Mouse (Mus musculus): ENCODE measurements around the gene Lalba. TPM values are rescaled to one million over a fixed set of nuclear protein-coding genes. Genes with fewer than 3 reads are reported as not detected.

The Lalba gene
- polyA plus RNA-seq (2014; fragmentation: Illumina TruSeq; extraction: RNeasy Lipid Tissue Mini Kit (QIAGEN cat#74804); ENCODE audit: low read depth, low replicate concordance): not detected

GRCm38 (mm10) chr15:98482701-98483100 lies at the start of gene Lalba:
TSS of gene Lalba (minus strand) at chr15:98482721.

GRCm38 (mm10) chr15:98492102-98492501 lies 9.6 kb upstream of the Lalba start, which contains the start of gene Olfr279:
TSS of gene Olfr279 (plus strand) at chr15:98492402.

GRCm38 (mm10) chr15:98469596-98469995 lies 12.9 kb downstream of the Lalba start, which contains the start of gene OR5BS1P:
TSS of gene OR5BS1P (plus strand) at chr15:98469896.

DNA sequence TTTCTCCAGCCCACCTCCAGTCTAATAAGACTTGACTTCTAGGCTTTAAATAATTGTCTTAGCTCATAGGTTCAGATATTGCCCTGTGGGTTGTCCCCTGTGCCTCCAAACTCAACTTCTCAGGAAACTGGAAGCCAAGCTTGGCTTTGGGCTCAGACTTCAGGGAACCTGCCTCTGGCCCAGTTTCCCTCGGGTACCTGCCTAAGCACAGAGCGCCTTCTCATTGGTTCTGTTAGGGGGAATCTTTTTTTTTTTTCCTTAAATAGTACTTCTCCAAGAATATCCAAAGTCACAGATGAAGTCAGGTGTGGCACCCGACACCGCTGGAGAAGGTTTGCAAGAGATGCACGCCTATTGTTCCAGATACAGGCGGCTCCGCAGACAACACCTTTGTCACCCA lies 30.2 kb downstream of the Lalba start, which contains the start of gene Olfr281:
Olfr281 (plus strand) TSS at position 301 of the 400 bp plus-strand sequence.

GRCm38 (mm10) chr15:98430925-98431324 lies 51.6 kb downstream of the Lalba start, which contains the start of gene Olfr282:
TSS of gene Olfr282 (plus strand) at chr15:98431225.

Other genes starting within 250 kb of the Lalba start
- gene Olfr286, start 248.3 kb downstream of the Lalba start, polyA plus RNA-seq (2014; fragmentation: Illumina TruSeq; extraction: RNeasy Lipid Tissue Mini Kit (QIAGEN cat#74804); ENCODE audit: low read depth, low replicate concordance): not detected
- gene H1fnt, start 225.4 kb downstream of the Lalba start, polyA plus RNA-seq (2014; fragmentation: Illumina TruSeq; extraction: RNeasy Lipid Tissue Mini Kit (QIAGEN cat#74804); ENCODE audit: low read depth, low replicate concordance): not detected
- gene Zfp641, start 186.6 kb downstream of the Lalba start, polyA plus RNA-seq (2014; fragmentation: Illumina TruSeq; extraction: RNeasy Lipid Tissue Mini Kit (QIAGEN cat#74804); ENCODE audit: low read depth, low replicate concordance): 5.4 TPM
- not detected for gene Olfr285, start 165.4 kb downstream of the Lalba start, polyA plus RNA-seq (2014; fragmentation: Illumina TruSeq; extraction: RNeasy Lipid Tissue Mini Kit (QIAGEN cat#74804); ENCODE audit: low read depth, low replicate concordance)
- not detected for gene Olfr284, start 141.7 kb downstream of the Lalba start, polyA plus RNA-seq (2014; fragmentation: Illumina TruSeq; extraction: RNeasy Lipid Tissue Mini Kit (QIAGEN cat#74804); ENCODE audit: low read depth, low replicate concordance)
- not detected for gene Olfr283, start 101.8 kb downstream of the Lalba start, polyA plus RNA-seq (2014; fragmentation: Illumina TruSeq; extraction: RNeasy Lipid Tissue Mini Kit (QIAGEN cat#74804); ENCODE audit: low read depth, low replicate concordance)
- gene Olfr282, start 51.5 kb downstream of the Lalba start, polyA plus RNA-seq (2014; fragmentation: Illumina TruSeq; extraction: RNeasy Lipid Tissue Mini Kit (QIAGEN cat#74804); ENCODE audit: low read depth, low replicate concordance): not detected
- not detected for gene Olfr281, start 30.1 kb downstream of the Lalba start, polyA plus RNA-seq (2014; fragmentation: Illumina TruSeq; extraction: RNeasy Lipid Tissue Mini Kit (QIAGEN cat#74804); ENCODE audit: low read depth, low replicate concordance)
- not detected for gene OR5BS1P, start 12.8 kb downstream of the Lalba start, polyA plus RNA-seq (2014; fragmentation: Illumina TruSeq; extraction: RNeasy Lipid Tissue Mini Kit (QIAGEN cat#74804); ENCODE audit: low read depth, low replicate concordance)
- gene Olfr279, start 9.7 kb upstream of the Lalba start, polyA plus RNA-seq (2014; fragmentation: Illumina TruSeq; extraction: RNeasy Lipid Tissue Mini Kit (QIAGEN cat#74804); ENCODE audit: low read depth, low replicate concordance): not detected
- gene Kansl2, start 51.5 kb upstream of the Lalba start, polyA plus RNA-seq (2014; fragmentation: Illumina TruSeq; extraction: RNeasy Lipid Tissue Mini Kit (QIAGEN cat#74804); ENCODE audit: low read depth, low replicate concordance): 63.5 TPM
- 17.2 TPM for gene Ccnt1, start 88.2 kb upstream of the Lalba start, polyA plus RNA-seq (2014; fragmentation: Illumina TruSeq; extraction: RNeasy Lipid Tissue Mini Kit (QIAGEN cat#74804); ENCODE audit: low read depth, low replicate concordance)
- gene 4930415O20Rik, start 88.3 kb upstream of the Lalba start, polyA plus RNA-seq (2014; fragmentation: Illumina TruSeq; extraction: RNeasy Lipid Tissue Mini Kit (QIAGEN cat#74804); ENCODE audit: low read depth, low replicate concordance): not detected
- gene Adcy6, start 127.4 kb upstream of the Lalba start, polyA plus RNA-seq (2014; fragmentation: Illumina TruSeq; extraction: RNeasy Lipid Tissue Mini Kit (QIAGEN cat#74804); ENCODE audit: low read depth, low replicate concordance): 171 TPM
- gene Cacnb3, start 148.1 kb upstream of the Lalba start, polyA plus RNA-seq (2014; fragmentation: Illumina TruSeq; extraction: RNeasy Lipid Tissue Mini Kit (QIAGEN cat#74804); ENCODE audit: low read depth, low replicate concordance): 4.8 TPM
- gene Ddx23, start 180.2 kb upstream of the Lalba start, polyA plus RNA-seq (2014; fragmentation: Illumina TruSeq; extraction: RNeasy Lipid Tissue Mini Kit (QIAGEN cat#74804); ENCODE audit: low read depth, low replicate concordance): 46.9 TPM
- gene Rnd1, start 194.7 kb upstream of the Lalba start, polyA plus RNA-seq (2014; fragmentation: Illumina TruSeq; extraction: RNeasy Lipid Tissue Mini Kit (QIAGEN cat#74804); ENCODE audit: low read depth, low replicate concordance): 2.2 TPM
- gene Ccdc65, start 225.5 kb upstream of the Lalba start, polyA plus RNA-seq (2014; fragmentation: Illumina TruSeq; extraction: RNeasy Lipid Tissue Mini Kit (QIAGEN cat#74804); ENCODE audit: low read depth, low replicate concordance): 1.0 TPM
- gene Fkbp11, start 245.5 kb upstream of the Lalba start, polyA plus RNA-seq (2014; fragmentation: Illumina TruSeq; extraction: RNeasy Lipid Tissue Mini Kit (QIAGEN cat#74804); ENCODE audit: low read depth, low replicate concordance): 4.5 TPM

Data from heart, adult 10 weeks (tissue).